Mouse (Mus musculus): ENCODE results near the gene Poldip2. TPM values are rescaled to one million over a fixed set of nuclear protein-coding genes. Genes with fewer than 3 reads are reported as not detected.

The Poldip2 gene
- polyA plus RNA-seq, 1 experiment: 75.3 TPM

DNA sequence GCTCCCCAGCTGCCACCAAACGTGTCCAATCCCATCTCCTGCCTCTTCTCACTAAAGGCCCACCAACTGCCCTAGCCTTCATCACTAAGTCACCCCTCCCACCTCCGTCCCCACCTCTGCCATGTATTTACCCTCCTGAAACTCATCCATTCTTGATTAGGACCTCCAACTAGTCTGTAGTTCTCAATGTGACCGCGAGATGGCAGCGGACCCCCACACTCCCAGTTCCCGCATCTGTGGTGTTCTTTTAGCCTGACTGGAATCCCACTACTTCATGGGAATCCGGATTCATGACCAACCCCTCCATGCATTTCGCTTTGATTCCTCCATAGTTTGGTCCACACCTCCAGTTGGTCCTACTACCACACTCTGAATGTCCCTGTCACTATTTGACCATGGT, 23.8 kb upstream of the Poldip2 start:
- TF ChIP-seq POLR2A (IDR thresholded peaks at IDR 0.05; ENCODE audit: insufficient read depth, low read length): no peak
- TF ChIP-seq CTCF (IDR thresholded peaks at IDR 0.05; ENCODE audit: low read depth, low read length): peak; percentile 86
- no peak for TF ChIP-seq EP300 (IDR thresholded peaks at IDR 0.05; ENCODE audit: insufficient read depth, low read depth, low read length)
- no peak overlapping the region for H3K27ac ChIP-seq (ENCODE audit: insufficient read depth, low read length)
- no peaks in the 10 kb centered on the region for H3K36me3 ChIP-seq (ENCODE audit: control insufficient read depth, insufficient read depth, low read length, poor library complexity, severe bottlenecking)
- peak overlapping the region; percentile 38; the same call in 1 of the 2 replicates for H3K4me3 ChIP-seq (ENCODE audit: low read depth, low read length)
- peaks cover 2% of the 10 kb centered on the region; the same call in 1 of the 2 replicates for H3K27me3 ChIP-seq (ENCODE audit: control insufficient read depth, insufficient read depth, low read length, poor library complexity, severe bottlenecking)
- H3K4me1 ChIP-seq (ENCODE audit: control insufficient read depth, insufficient read depth, low read length): no peaks in the 10 kb centered on the region
- no peak overlapping the region for H3K9ac ChIP-seq (ENCODE audit: low read depth, poor library complexity, severe bottlenecking)
- no peaks in the 10 kb centered on the region for H3K9me3 ChIP-seq (replicated peaks; ENCODE audit: control insufficient read depth, insufficient read depth, low read length, poor library complexity, severe bottlenecking)

DNA sequence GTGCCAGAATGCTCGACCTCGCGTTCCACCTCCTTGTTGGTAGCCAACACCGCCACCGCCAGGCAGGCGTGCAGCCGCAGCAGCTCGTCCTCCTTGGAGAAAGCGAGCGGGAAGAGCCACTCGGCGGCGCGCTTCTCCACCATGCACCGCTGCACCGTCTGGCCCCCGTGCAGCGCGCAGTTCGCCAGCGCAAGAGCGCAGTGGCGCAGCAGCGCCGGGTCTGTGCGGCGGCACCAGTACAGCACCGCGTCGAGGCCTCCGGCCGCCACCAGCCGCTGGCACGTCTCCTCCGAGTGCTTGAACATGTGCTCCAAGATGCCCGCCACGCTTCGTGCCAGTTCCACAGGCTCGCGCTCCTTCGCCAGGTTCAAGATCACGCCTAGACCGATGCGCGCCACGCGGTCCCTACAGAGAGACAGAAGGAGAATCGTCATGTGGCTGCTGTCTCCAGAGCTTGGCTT, 21.2 kb upstream of the Poldip2 start:
- Histone ChIP-seq H3K9ac (ENCODE audit: low read depth, poor library complexity, severe bottlenecking) (peak overlapping the region; percentile 6; the same call in 1 of the 2 replicates), H3K27me3 (ENCODE audit: control insufficient read depth, insufficient read depth, low read length, poor library complexity, severe bottlenecking) (peaks cover 2% of the 10 kb centered on the region; the same call in 1 of the 2 replicates), H3K4me3 (ENCODE audit: low read depth, low read length) (peak overlapping the region; percentile 40), H3K4me1 (ENCODE audit: control insufficient read depth, insufficient read depth, low read length) (no peaks in the 10 kb centered on the region), H3K9me3 (replicated peaks; ENCODE audit: control insufficient read depth, insufficient read depth, low read length, poor library complexity, severe bottlenecking) (no peaks in the 10 kb centered on the region), H3K36me3 (ENCODE audit: control insufficient read depth, insufficient read depth, low read length, poor library complexity, severe bottlenecking) (no peaks in the 10 kb centered on the region), H3K27ac (ENCODE audit: insufficient read depth, low read length) (no peak overlapping the region)
- peak; percentile 63 for TF ChIP-seq CTCF (IDR thresholded peaks at IDR 0.05; ENCODE audit: low read depth, low read length)
- 0 out of 2 replicates have a peak, but pooled peaks have one; percentile 52 for TF ChIP-seq EP300 (IDR thresholded peaks at IDR 0.05; ENCODE audit: insufficient read depth, low read depth, low read length)
- TF ChIP-seq POLR2A (IDR thresholded peaks at IDR 0.05; ENCODE audit: insufficient read depth, low read length): no peak

DNA sequence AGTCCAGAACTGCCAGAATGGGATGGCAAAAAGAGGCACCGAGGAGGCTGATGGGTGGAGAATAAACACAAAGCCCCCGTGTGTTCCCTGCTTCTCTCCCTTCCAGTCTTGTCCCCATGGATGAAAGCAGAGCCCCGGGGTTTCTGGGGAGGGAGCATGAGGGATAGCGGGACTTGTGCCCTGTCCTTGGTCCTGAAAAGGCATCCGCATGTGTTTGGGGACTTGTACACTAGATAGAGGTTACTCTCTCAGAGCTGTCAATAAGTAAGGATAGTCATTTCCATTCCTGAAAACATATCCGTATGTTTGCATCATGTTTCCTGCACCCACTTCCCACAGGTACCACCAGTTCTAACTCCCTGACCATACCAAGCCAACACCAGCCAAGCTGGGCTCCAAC, 16.1 kb upstream of the Poldip2 start:
- no peaks in the 10 kb centered on the region for H3K27me3 ChIP-seq (ENCODE audit: control insufficient read depth, insufficient read depth, low read length, poor library complexity, severe bottlenecking)
- H3K9me3 ChIP-seq (replicated peaks; ENCODE audit: control insufficient read depth, insufficient read depth, low read length, poor library complexity, severe bottlenecking): no peaks in the 10 kb centered on the region
- H3K27ac ChIP-seq (ENCODE audit: insufficient read depth, low read length): no peak overlapping the region
- H3K4me1 ChIP-seq (ENCODE audit: control insufficient read depth, insufficient read depth, low read length): no peaks in the 10 kb centered on the region
- no peak for TF ChIP-seq EP300 (IDR thresholded peaks at IDR 0.05; ENCODE audit: insufficient read depth, low read depth, low read length)
- no peak for TF ChIP-seq POLR2A (IDR thresholded peaks at IDR 0.05; ENCODE audit: insufficient read depth, low read length)
- TF ChIP-seq CTCF (IDR thresholded peaks at IDR 0.05; ENCODE audit: low read depth, low read length): no peak
- no peaks in the 10 kb centered on the region for H3K36me3 ChIP-seq (ENCODE audit: control insufficient read depth, insufficient read depth, low read length, poor library complexity, severe bottlenecking)
- H3K9ac ChIP-seq (ENCODE audit: low read depth, poor library complexity, severe bottlenecking): no peak overlapping the region
- H3K4me3 ChIP-seq (ENCODE audit: low read depth, low read length): no peak overlapping the region

DNA sequence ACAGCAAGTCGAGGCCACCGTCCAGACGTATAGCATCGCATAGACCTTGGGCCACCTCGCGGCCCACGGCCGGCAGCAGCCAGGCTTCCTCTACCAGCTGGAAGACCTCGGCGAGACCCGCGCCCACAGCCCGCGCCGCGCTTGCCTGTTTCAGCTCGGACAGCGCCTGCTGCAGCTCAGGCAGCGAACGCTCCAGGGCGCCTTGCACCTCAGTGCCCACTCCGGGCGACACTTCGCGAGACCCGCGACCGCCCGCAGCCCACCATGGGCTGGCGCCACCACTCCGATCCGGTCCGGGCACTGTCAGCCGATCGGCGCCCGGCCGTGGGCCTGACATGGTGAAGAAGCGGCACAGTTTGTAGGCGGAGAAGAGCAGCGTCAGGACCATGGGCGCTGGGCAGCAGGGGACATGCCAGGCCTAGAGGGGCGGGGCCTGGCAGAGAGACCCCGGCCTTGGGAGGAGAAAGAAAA, 14.9 kb upstream of the Poldip2 start:
- Histone ChIP-seq H3K9me3 (replicated peaks; ENCODE audit: control insufficient read depth, insufficient read depth, low read length, poor library complexity, severe bottlenecking) (no peaks in the 10 kb centered on the region), H3K27ac (ENCODE audit: insufficient read depth, low read length) (no peak overlapping the region), H3K4me1 (ENCODE audit: control insufficient read depth, insufficient read depth, low read length) (no peaks in the 10 kb centered on the region), H3K27me3 (ENCODE audit: control insufficient read depth, insufficient read depth, low read length, poor library complexity, severe bottlenecking) (no peaks in the 10 kb centered on the region), H3K36me3 (ENCODE audit: control insufficient read depth, insufficient read depth, low read length, poor library complexity, severe bottlenecking) (no peaks in the 10 kb centered on the region), H3K4me3 (ENCODE audit: low read depth, low read length) (peak overlapping the region; percentile 41), H3K9ac (ENCODE audit: low read depth, poor library complexity, severe bottlenecking) (0 out of 2 replicates have a peak overlapping the region, but pooled peaks have one; percentile 3)
- TF ChIP-seq CTCF (IDR thresholded peaks at IDR 0.05; ENCODE audit: low read depth, low read length) (no peak), POLR2A (IDR thresholded peaks at IDR 0.05; ENCODE audit: insufficient read depth, low read length) (no peak), EP300 (IDR thresholded peaks at IDR 0.05; ENCODE audit: insufficient read depth, low read depth, low read length) (no peak)

DNA sequence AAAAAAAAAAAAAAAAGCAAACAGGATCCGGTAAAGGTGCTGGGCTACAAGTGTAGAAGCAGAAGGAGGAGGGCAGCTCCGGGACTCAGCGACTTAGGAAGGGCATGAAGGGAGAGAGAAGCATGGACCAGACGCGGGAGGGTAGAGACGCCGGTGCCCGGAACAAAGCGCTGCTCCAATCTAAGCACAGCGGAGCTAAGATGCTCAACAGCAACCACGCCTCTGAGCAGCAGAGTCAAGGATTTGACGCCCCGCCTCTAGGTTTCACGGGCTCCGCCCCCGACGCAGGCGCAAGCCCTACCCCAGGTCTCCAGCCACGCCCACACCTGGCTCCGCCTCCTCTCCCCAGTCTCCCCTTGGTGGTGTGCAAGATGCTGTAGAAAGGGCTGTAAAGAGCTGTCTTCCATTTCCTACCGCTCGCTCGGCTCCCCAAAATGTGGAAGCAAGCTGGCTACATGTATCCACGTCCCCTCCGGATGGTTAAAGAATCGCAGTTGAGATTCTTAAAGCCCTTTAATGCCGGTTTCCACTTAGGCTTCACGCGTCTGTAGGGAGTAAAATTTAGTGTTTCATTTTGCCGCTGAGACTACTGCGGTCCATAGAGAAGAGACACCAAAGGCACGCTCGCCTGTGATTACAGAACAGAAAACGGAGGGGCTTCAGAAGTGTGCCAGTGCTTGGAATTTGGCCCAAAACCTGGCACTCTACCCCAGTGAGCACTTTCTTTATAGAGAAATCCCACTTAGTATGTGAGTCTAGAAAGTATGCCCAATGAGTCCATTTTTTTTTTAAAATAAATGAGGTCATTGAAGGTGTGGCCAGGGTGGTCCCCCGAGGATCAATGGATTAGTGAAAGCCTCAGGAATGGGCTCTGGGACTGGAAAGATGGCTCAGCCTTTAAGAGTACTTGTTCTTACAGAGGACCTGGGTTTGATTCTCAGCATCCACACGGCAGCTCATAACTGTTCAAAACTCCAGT, 14.2 kb upstream of the Poldip2 start, which contains the start of gene Sarm1:
Gene Sarm1 (minus strand): TSS at position 211 of the 979 bp plus-strand sequence.
- Histone ChIP-seq H3K36me3 (ENCODE audit: control insufficient read depth, insufficient read depth, low read length, poor library complexity, severe bottlenecking) (no peaks in the 10 kb centered on the region), H3K9me3 (replicated peaks; ENCODE audit: control insufficient read depth, insufficient read depth, low read length, poor library complexity, severe bottlenecking) (no peaks in the 10 kb centered on the region), H3K4me3 (ENCODE audit: low read depth, low read length) (peak within 1 kb of the TSS; percentile 48), H3K27ac (ENCODE audit: insufficient read depth, low read length) (no peak within 1 kb of the TSS), H3K4me1 (ENCODE audit: control insufficient read depth, insufficient read depth, low read length) (no peaks in the 10 kb centered on the region), H3K9ac (ENCODE audit: low read depth, poor library complexity, severe bottlenecking) (peak within 1 kb of the TSS; percentile 21; the same call in 1 of the 2 replicates), H3K27me3 (ENCODE audit: control insufficient read depth, insufficient read depth, low read length, poor library complexity, severe bottlenecking) (no peaks in the 10 kb centered on the region)
- peak; percentile 85 for TF ChIP-seq POLR2A (IDR thresholded peaks at IDR 0.05; ENCODE audit: insufficient read depth, low read length)
- TF ChIP-seq EP300 (IDR thresholded peaks at IDR 0.05; ENCODE audit: insufficient read depth, low read depth, low read length): no peak
- no peak for TF ChIP-seq CTCF (IDR thresholded peaks at IDR 0.05; ENCODE audit: low read depth, low read length)

Measured in ES-Bruce4 (cell line).